Mouse (Mus musculus) spleen, adult 2 months (tissue): Measurements from ENCODE around the gene Trim33. TPM values are rescaled to one million over a fixed set of nuclear protein-coding genes. Genes with fewer than 3 reads are reported as not detected.

Experiments used
- DNase-seq, 2 experiments: peaks; one replicate each; pipeline versions ENCODE4 v3.0.0 to v3.0.0-alpha.2; 2012 to 2021; ENCODE audit warnings: low spot score in 2 of 2, low read depth in 1 of 2
- H3K27ac ChIP-seq: fragments of 200-500 bp; 2 replicates; pipeline ENCODE4 v1.5.1; 2012; ENCODE audit warnings: low read length, inconsistent platforms; ENCODE audit not compliant: insufficient read depth
- H3K27me3 ChIP-seq: fragments of 200-500 bp; 2 replicates; pipeline ENCODE4 v1.6.1; 2012; ENCODE audit warnings: mild to moderate bottlenecking, moderate library complexity, low read length, inconsistent platforms; ENCODE audit not compliant: control insufficient read depth, insufficient read depth
- H3K36me3 ChIP-seq: fragments of 200-500 bp; 2 replicates; pipeline ENCODE4 v1.6.1; 2012; ENCODE audit warnings: mild to moderate bottlenecking, low read length, inconsistent platforms; ENCODE audit not compliant: control insufficient read depth, insufficient read depth
- H3K4me1 ChIP-seq: fragments of 200-500 bp; 2 replicates; pipeline ENCODE4 v1.6.1; 2011; ENCODE audit warnings: inconsistent platforms; ENCODE audit not compliant: control insufficient read depth, insufficient read depth, insufficient read length
- H3K4me3 ChIP-seq: fragments of 200-500 bp; 2 replicates; pipeline ENCODE4 v1.5.1; 2011; ENCODE audit warnings: mild to moderate bottlenecking, inconsistent platforms; ENCODE audit not compliant: insufficient read depth, insufficient read length; ENCODE audit errors: extremely low read depth
- CTCF ChIP-seq: fragments of 200-500 bp; IDR thresholded peaks from 2 replicates; pipeline ENCODE4 v1.5.1; 2011; ENCODE audit warnings: mild to moderate bottlenecking, inconsistent platforms; ENCODE audit not compliant: insufficient read depth, insufficient read length, insufficient replicate concordance; ENCODE audit errors: extremely low read depth
- POLR2A ChIP-seq: fragments of 200-500 bp; IDR thresholded peaks from 2 replicates; pipeline ENCODE4 v1.6.1; 2011; ENCODE audit warnings: low read depth, low read length, inconsistent platforms
- WGBS: fragments of 180-500 bp; shearing (Covaris S2); methylation state at CpG from one replicate; pipeline ENCODE4 v1.1.7; 2018; 5-methylcytosine and 5-hydroxymethylcytosine counted together
- polyA plus RNA-seq: library from polyadenylated mRNA; depleted of rRNA; stranded (reverse); fragments of >200 nt; gene quantifications from 2 replicates; pipeline ENCODE4 v1.2.3, GENCODE M21; 2012

Trim33 gene
- polyA plus RNA-seq, 1 experiment, result 10.1 TPM

- DNase-seq, result peak; percentile 46 to 82
- Histone ChIP-seq H3K4me1 (peaks cover 21% of the 10 kb centered on the region; the same call in 1 of the 2 replicates), H3K27me3 (no peaks in the 10 kb centered on the region), H3K27ac (peak overlapping the region; percentile 75), H3K4me3 (no peak overlapping the region), H3K36me3 (no peaks in the 10 kb centered on the region)
- TF ChIP-seq POLR2A (no peak), CTCF (no peak)
These were observed 98.9 kb downstream of the Trim33 start for GRCm38 (mm10) chr3:103378018-103378417.

- Histone ChIP-seq H3K36me3 (no peaks in the 10 kb centered on the region), H3K4me3 (no peak overlapping the region), H3K27ac (no peak overlapping the region), H3K4me1 (peaks cover 21% of the 10 kb centered on the region; the same call in 1 of the 2 replicates), H3K27me3 (no peaks in the 10 kb centered on the region)
- 94% methylated on average over 3 of the region's 3 CpGs for WGBS
- DNase-seq, result no peak
- TF ChIP-seq CTCF (no peak), POLR2A (no peak)
These were observed 100.3 kb downstream of the Trim33 start for GRCm38 (mm10) chr3:103379371-103379770.

- Histone ChIP-seq H3K36me3 (no peaks in the 10 kb centered on the region), H3K4me3 (no peak overlapping the region), H3K4me1 (peaks cover 11% of the 10 kb centered on the region; the same call in 1 of the 2 replicates), H3K27me3 (no peaks in the 10 kb centered on the region), H3K27ac (no peak overlapping the region)
- no peak for TF ChIP-seq CTCF
- no peak for TF ChIP-seq POLR2A
- WGBS, result 70% methylated on average over 8 of the region's 8 CpGs
- DNase-seq, result no peak
These were observed 101.7 kb downstream of the Trim33 start for GRCm38 (mm10) chr3:103380814-103381213.

- TF ChIP-seq CTCF, result no peak
- TF ChIP-seq POLR2A, result no peak
- Histone ChIP-seq H3K4me3 (no peak overlapping the region), H3K4me1 (peaks cover 6% of the 10 kb centered on the region; the same call in 1 of the 2 replicates), H3K27ac (no peak overlapping the region), H3K27me3 (no peaks in the 10 kb centered on the region), H3K36me3 (no peaks in the 10 kb centered on the region)
- 90% methylated on average over 6 of the region's 6 CpGs for WGBS
- DNase-seq, result no peak
These were observed 102.3 kb downstream of the Trim33 start for GRCm38 (mm10) chr3:103381441-103381840.

GRCm38 (mm10) chr3:103382872-103383567, 103.9 kb downstream of the Trim33 start:
- Histone ChIP-seq H3K36me3 (no peaks in the 10 kb centered on the region), H3K4me3 (no peak overlapping the region)
- DNase-seq, result peak; percentile 80 to 90

GRCm38 (mm10) chr3:103384486-103384885, 105.4 kb downstream of the Trim33 start:
- H3K4me1 ChIP-seq, result no peaks in the 10 kb centered on the region; the same call in 1 of the 2 replicates
- H3K4me3 ChIP-seq, result no peak overlapping the region
- peak overlapping the region; percentile 84 for H3K27ac ChIP-seq
- H3K27me3 ChIP-seq, result no peaks in the 10 kb centered on the region
- TF ChIP-seq CTCF (no peak), POLR2A (no peak)
- 70% methylated on average over 7 of the region's 7 CpGs for WGBS
- no peaks in the 10 kb centered on the region for H3K36me3 ChIP-seq
- no peak for DNase-seq

More at GRCm38 (mm10) chr3:103382872-103383567, 103.9 kb downstream of the Trim33 start:
- Histone ChIP-seq H3K27me3 (no peaks in the 10 kb centered on the region), H3K4me1 (no peaks in the 10 kb centered on the region; the same call in 1 of the 2 replicates), H3K27ac (peak overlapping the region; percentile 77)
- TF ChIP-seq CTCF (peak; percentile 100), POLR2A (no peak)
- 20% methylated on average over 17 of the region's 17 CpGs for WGBS

GRCm38 (mm10) chr3:103384949-103385348, 105.9 kb downstream of the Trim33 start:
- peak overlapping the region; percentile 14; the same call in 1 of the 2 replicates for H3K4me3 ChIP-seq
- TF ChIP-seq CTCF (no peak), POLR2A (no peak)
- H3K36me3 ChIP-seq, result no peaks in the 10 kb centered on the region
- H3K27ac ChIP-seq, result peak overlapping the region; percentile 88
- H3K4me1 ChIP-seq, result no peaks in the 10 kb centered on the region; the same call in 1 of the 2 replicates
- H3K27me3 ChIP-seq, result no peaks in the 10 kb centered on the region
- no peak for DNase-seq
- 67% methylated on average over 5 of the region's 5 CpGs for WGBS
